ENCODE assay signal across 8 mouse cellular contexts in genomic region chr6:108784056-108784455, GRCm38 (mm10). TPM values are rescaled to one million over a fixed set of nuclear protein-coding genes. Genes with fewer than 3 reads are reported as not detected.
DNase-seq lines count a peak whose midpoint lies in the region; ATAC-seq and TF ChIP-seq lines count a peak whose summit lies in the region.

No protein-coding gene starts in this region.

- H3K9ac ChIP-seq in heart, embryonic 14.5 days (ENCODE audit: low read length), result peak overlapping the region; percentile 98
- peak overlapping the region; percentile 96 for H3K9ac ChIP-seq in MEL (ENCODE audit: control insufficient read depth, low read depth, low read length, poor library complexity, severe bottlenecking)
- peak overlapping the region; percentile 99 for H3K9ac ChIP-seq in limb, embryonic 15.5 days

- H3K4me3 ChIP-seq in heart, embryonic 14.5 days (ENCODE audit: control insufficient read depth in 1 of 2, insufficient read depth in 1 of 2, low read depth in 1 of 2, low read length in 2 of 2), result peak overlapping the region; percentile 87 to 100
- H3K4me3 ChIP-seq in MEL (ENCODE audit: control insufficient read depth in 1 of 2, insufficient read depth in 1 of 2, low read depth in 2 of 2, low read length in 2 of 2), result peak overlapping the region; percentile 85 to 98
- H3K4me3 ChIP-seq in limb, embryonic 15.5 days, result peak overlapping the region; percentile 100

- peak overlapping the region; percentile 81 for H3K4me2 ChIP-seq in heart, embryonic 14.5 days (ENCODE audit: low read length)
- H3K4me2 ChIP-seq in limb, embryonic 15.5 days, result peak overlapping the region; percentile 76

- peak overlapping the region; percentile 68 to 88; a peak in 1 of 4 replicates for H3K27ac ChIP-seq in heart, embryonic 14.5 days (replicated peaks in 1 of 2; ENCODE audit: control insufficient read depth in 1 of 2, insufficient read depth in 1 of 2, low read depth in 2 of 2, low read length in 2 of 2)
- H3K27ac ChIP-seq in MEL (ENCODE audit: control insufficient read depth, low read depth, low read length), result no peak overlapping the region
- H3K27ac ChIP-seq in limb, embryonic 15.5 days, result peak overlapping the region; percentile 83

- no peak for TF ChIP-seq POLR2A in MEL (IDR thresholded peaks at IDR 0.05; ENCODE audit: control insufficient read depth in 1 of 2, insufficient read depth in 1 of 2, low read depth in 1 of 2, low read length in 2 of 2, poor library complexity in 1 of 2)

- no peaks in the 10 kb centered on the region for H3K9me3 ChIP-seq in heart, embryonic 14.5 days (ENCODE audit: control insufficient read depth, low read length)
- no peaks in the 10 kb centered on the region for H3K9me3 ChIP-seq in MEL (replicated peaks; ENCODE audit: insufficient read depth, low read length)
- H3K9me3 ChIP-seq in limb, embryonic 15.5 days, result no peaks in the 10 kb centered on the region

- ATAC-seq in heart, embryonic 14.5 days (ENCODE audit: insufficient number of reproducible peaks, insufficient read depth, low FRiP score, low read depth), result no peak
- ATAC-seq in limb, embryonic 15.5 days (ENCODE audit: insufficient number of reproducible peaks, low FRiP score, low TSS enrichment, low read depth), result no peak

- peaks cover 46% of the 10 kb centered on the region for H3K79me2 ChIP-seq in MEL (ENCODE audit: control insufficient read depth, insufficient read depth, low read length, poor library complexity)

- no peak for TF ChIP-seq EP300 in MEL (IDR thresholded peaks at IDR 0.05; ENCODE audit: low read depth in 1 of 2, low read length in 2 of 2)

- WGBS in heart, embryonic 14.5 days, result 21% methylated on average over 11 of the region's 11 CpGs
- WGBS in limb, embryonic 15.5 days, result 26% methylated on average over 11 of the region's 11 CpGs

- H3K4me1 ChIP-seq in heart, embryonic 14.5 days (ENCODE audit: control insufficient read depth in 2 of 2, insufficient read depth in 2 of 2, low read length in 2 of 2), result peaks cover 6 to 19% of the 10 kb centered on the region in 2 experiments
- peaks cover 1 to 7% of the 10 kb centered on the region in 2 experiments; a peak in 3 of 4 replicates for H3K4me1 ChIP-seq in MEL (ENCODE audit: control insufficient read depth in 1 of 2, insufficient read depth in 2 of 2, low read length in 2 of 2)
- peaks cover 18% of the 10 kb centered on the region for H3K4me1 ChIP-seq in limb, embryonic 15.5 days

- no peak for TF ChIP-seq RAD21 in MEL (IDR thresholded peaks at IDR 0.05; ENCODE audit: low read depth, low read length)

- DNase-seq in heart, adult 9 months (ENCODE audit: low spot score in 2 of 2), result no peak
- DNase-seq in MEL (ENCODE audit: low read depth, low spot score), result peak; percentile 63
- DNase-seq in fat pad, adult 2 months (ENCODE audit: extremely low read depth, low read depth, low spot score), result peak; percentile 82
- peak; percentile 21 for DNase-seq in naive thymus-derived CD4-positive, alpha-beta T cell, adult 2 months (ENCODE audit: low read depth)
- no peak for DNase-seq in layer of hippocampus, postnatal 10 days (ENCODE audit: low spot score in 2 of 2)
- no peak for DNase-seq in cerebellum, postnatal 25 days

- H3K36me3 ChIP-seq in heart, embryonic 14.5 days (ENCODE audit: control insufficient read depth, insufficient read depth, low read length), result no peaks in the 10 kb centered on the region
- H3K36me3 ChIP-seq in MEL (ENCODE audit: control insufficient read depth in 1 of 2, insufficient read depth in 2 of 2, low read length in 2 of 2), result peaks cover 2 to 19% of the 10 kb centered on the region in 2 experiments; a peak in 3 of 4 replicates
- H3K36me3 ChIP-seq in limb, embryonic 15.5 days, result no peaks in the 10 kb centered on the region

- H3K27me3 ChIP-seq in heart, embryonic 14.5 days (ENCODE audit: control insufficient read depth, insufficient read depth, low read length), result no peaks in the 10 kb centered on the region
- H3K27me3 ChIP-seq in MEL (ENCODE audit: control insufficient read depth in 1 of 2, insufficient read depth in 2 of 2, low read length in 2 of 2), result no peaks in the 10 kb centered on the region
- H3K27me3 ChIP-seq in limb, embryonic 15.5 days, result no peaks in the 10 kb centered on the region

- no peak for TF ChIP-seq CTCF in MEL (IDR thresholded peaks at IDR 0.05 in 2 of 3, conservative IDR thresholded peaks at IDR 0.05 in 1 of 3; ENCODE audit: control insufficient read depth in 1 of 3, insufficient read depth in 1 of 3, low read depth in 2 of 3, low read length in 3 of 3, poor library complexity in 1 of 3, severe bottlenecking in 1 of 3)

TF ChIP-seq in MEL, 35 proteins besides CTCF, POLR2A, EP300 and RAD21:
- no peak for TF ChIP-seq E2F4 (IDR thresholded peaks at IDR 0.05; ENCODE audit: borderline replicate concordance, low read depth, low read length)
- no peak for TF ChIP-seq POLR2AphosphoS2 (IDR thresholded peaks at IDR 0.05; ENCODE audit: low read length)
- no peak for TF ChIP-seq CHD1 (IDR thresholded peaks at IDR 0.05; ENCODE audit: low read depth, low read length)
TF ChIP-seq in MEL: peak in this region for 0.

RNA-seq across cellular contexts. Expression of gene Arl8b, which starts 1.2 kb away (rescaled TPM):
- polyA plus RNA-seq in heart, embryonic 14.5 days (2014; fragmentation: Nextera tagmentation; extraction: Ambion mirVana), result 71.5 and 72.0 TPM in 2 replicates
- 37.7 and 45.2 TPM in 2 replicates for total RNA-seq in MEL (2012; rRNA removed)
- 100 to 1,000 TPM in 1 of 2 experiments, 10 to 100 TPM in 1; 75.2 to 120 TPM for polyA plus RNA-seq in MEL (2012; ENCODE audit: insufficient read depth in 1 of 2, insufficient read length in 2 of 2, low read depth in 1 of 2, low replicate concordance in 2 of 2, missing spikeins in 1 of 2)
- polyA plus RNA-seq in limb, embryonic 15.5 days (2015; fragmentation: Nextera tagmentation; extraction: Ambion mirVana), result 79.3 and 85.7 TPM in 2 replicates
- 100 to 1,000 TPM; 142 to 165 TPM for total RNA-seq in layer of hippocampus, postnatal 10 days (2021)

RNA-seq across cellular contexts. Expression of gene Edem1, which starts 44.4 kb away (rescaled TPM):
- 15.9 and 17.6 TPM in 2 replicates for polyA plus RNA-seq in heart, embryonic 14.5 days (2014; fragmentation: Nextera tagmentation; extraction: Ambion mirVana)
- 10.8 and 11.1 TPM in 2 replicates for total RNA-seq in MEL (2012; rRNA removed)
- polyA plus RNA-seq in MEL (2012; ENCODE audit: insufficient read depth in 1 of 2, insufficient read length in 2 of 2, low read depth in 1 of 2, low replicate concordance in 2 of 2, missing spikeins in 1 of 2), result 10 to 100 TPM in 1 of 2 experiments, not detected in 1; 17.9 TPM
- 14.4 and 19.5 TPM in 2 replicates for polyA plus RNA-seq in limb, embryonic 15.5 days (2015; fragmentation: Nextera tagmentation; extraction: Ambion mirVana)
- 10 to 100 TPM; 24.1 to 32.9 TPM for total RNA-seq in layer of hippocampus, postnatal 10 days (2021)

Comparison
In these comparisons a context has a peak if more than half of its experiments do, and no peak if none do; other contexts are left out.
1. DNase-seq: peak in MEL (single experiment), fat pad, adult 2 months (single experiment) and naive thymus-derived CD4-positive, alpha-beta T cell, adult 2 months (single experiment); none in heart, adult 9 months (0 of 2), layer of hippocampus, postnatal 10 days (0 of 2) and cerebellum, postnatal 25 days (0 of 2).
2. Peak in every context shown above with its lines, with median percentiles within 50 percentile points of each other: H3K4me3 ChIP-seq and H3K9ac ChIP-seq.